Mouse (Mus musculus): Measurements from ENCODE around the gene Hydin. TPM values are rescaled to one million over a fixed set of nuclear protein-coding genes. Genes with fewer than 3 reads are reported as not detected.
"Not testable (repeated sequence)": the region's sequence is repeated elsewhere in the genome, so short reads cannot be mapped to it uniquely, and the experiment has no call there.

Gene Hydin
- total RNA-seq (2021), result under 1 TPM; 0.30 to 0.58 TPM
- long read RNA-seq, experiment 1, result 0 reads
- long read RNA-seq, experiment 2, result 0 reads

- peak; percentile 82 to 85 for DNase-seq (ENCODE audit: low spot score in 2 of 2)
Measured at GRCm38 (mm10) chr8:110266741-110267140, at the start of gene Hydin. Gene Hydin, plus strand, starts transcription at chr8:110266977.

- no peak for DNase-seq (ENCODE audit: low spot score in 2 of 2)
Measured at GRCm38 (mm10) chr8:110217198-110217597, 49.6 kb upstream of the Hydin start.

DNA sequence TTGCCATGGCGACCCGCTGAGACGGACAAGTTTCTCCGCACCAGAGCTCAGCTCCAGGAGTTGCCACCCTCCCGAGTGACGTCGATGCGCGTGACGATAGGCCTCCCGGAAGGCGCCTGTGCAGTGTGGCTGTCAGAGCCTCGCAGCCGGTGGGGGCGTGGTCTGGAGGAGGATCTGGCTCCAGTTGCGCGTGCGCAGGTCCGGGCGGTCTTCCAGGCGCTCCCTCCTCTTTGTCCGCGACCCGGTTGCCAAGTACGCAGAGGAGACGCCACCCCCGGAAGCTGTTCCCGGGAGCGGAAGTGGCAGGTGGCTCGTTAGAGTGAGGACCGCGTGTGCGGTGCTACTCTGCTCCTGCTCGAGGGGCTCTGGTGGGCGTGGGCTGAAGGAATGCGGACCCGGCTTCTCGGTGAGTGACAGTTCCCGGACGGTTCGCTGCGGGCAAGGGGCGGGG, 49.1 kb upstream of the Hydin start:
- peak; percentile 100 for DNase-seq (ENCODE audit: low spot score in 2 of 2)

DNA sequence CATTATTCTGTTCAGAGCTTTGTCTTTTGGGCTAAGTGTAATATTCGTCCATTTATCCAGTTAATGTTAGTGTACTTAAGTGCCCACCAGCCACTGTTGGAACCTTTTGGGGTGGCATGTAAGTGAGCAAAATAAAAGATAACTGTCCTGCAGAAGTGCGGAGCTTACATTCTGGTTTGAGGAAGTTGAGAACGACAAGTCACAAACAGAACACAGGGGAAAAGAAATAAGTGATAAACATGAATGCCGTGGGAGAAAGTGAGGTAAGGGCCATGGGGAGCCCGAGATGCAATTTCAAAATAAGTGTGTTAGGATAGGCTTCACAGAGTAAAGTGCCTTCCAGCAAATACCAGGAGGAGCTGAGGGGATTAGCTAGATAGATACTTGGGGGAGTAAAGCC, 48.3 kb upstream of the Hydin start:
- DNase-seq (ENCODE audit: low spot score in 2 of 2), result no peak

DNA sequence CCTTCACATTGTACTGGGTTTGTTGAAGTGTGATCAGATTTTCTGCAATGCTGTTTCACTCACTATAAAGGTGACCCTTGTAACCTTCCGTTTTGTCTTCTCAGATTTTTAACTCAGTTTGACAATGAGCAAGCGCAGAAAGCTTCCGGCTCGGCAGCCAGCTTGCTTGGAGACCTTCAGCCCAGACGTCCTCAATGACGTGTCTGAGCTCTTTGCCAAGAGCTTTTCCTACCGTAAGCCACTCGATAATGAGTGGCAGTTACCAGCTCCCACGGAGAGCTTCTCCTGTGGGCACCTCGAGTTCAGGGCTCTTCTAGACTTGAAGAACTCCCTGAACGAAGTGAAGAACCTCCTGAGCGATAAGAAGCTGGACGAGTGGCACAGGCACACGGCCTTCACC, 45.8 kb upstream of the Hydin start:
- no peak for DNase-seq (ENCODE audit: low spot score in 2 of 2)

GRCm38 (mm10) chr8:110230803-110231202, 36.0 kb upstream of the Hydin start:
- DNase-seq (ENCODE audit: low spot score in 2 of 2), result no peak

DNA sequence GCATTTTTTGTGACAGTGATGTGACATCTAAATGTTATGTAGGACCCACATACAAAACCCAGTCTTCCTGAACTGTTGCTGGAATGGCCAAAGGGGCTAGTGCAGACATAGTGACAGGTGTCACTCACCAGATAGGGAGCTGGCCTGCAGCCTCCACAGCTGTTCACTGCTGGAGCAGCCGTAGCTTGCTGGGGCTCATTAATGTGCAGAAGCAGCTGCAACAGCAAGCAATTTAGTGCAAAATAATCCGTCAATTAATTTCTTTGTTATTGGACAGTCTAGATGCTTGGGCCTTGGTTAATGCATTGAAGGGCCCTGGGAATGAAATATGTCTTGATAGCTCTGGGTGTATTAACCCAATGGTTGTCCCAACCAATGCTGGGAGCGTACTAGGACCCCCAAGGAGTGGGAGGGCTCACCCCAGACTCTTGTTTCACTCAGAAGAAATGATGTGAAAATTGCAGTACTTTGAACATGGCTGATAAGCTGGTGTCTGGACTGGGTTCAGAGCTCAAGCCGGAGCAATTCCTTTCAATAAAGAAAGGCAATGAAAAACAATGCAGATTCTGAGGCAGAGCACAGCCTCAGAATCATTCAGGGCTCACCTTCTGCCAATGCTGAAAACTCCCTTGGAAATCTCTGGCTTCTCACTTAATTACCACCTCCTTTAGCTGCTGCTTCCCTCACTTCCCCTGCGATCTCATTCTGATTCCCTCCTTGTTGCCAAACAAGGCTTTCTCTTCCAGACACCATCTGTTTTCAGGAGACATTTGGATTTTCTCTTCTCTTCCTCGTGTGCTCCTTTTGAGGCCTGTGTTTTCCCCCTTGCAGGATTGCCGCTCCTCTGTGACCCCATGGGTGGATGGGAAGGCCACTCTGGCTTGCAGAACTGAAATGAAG, 24.2 kb upstream of the Hydin start:
- DNase-seq (ENCODE audit: low spot score in 2 of 2), result no peak

GRCm38 (mm10) chr8:110244566-110244965, 22.2 kb upstream of the Hydin start:
- DNase-seq (ENCODE audit: low spot score in 2 of 2), result no peak

DNA sequence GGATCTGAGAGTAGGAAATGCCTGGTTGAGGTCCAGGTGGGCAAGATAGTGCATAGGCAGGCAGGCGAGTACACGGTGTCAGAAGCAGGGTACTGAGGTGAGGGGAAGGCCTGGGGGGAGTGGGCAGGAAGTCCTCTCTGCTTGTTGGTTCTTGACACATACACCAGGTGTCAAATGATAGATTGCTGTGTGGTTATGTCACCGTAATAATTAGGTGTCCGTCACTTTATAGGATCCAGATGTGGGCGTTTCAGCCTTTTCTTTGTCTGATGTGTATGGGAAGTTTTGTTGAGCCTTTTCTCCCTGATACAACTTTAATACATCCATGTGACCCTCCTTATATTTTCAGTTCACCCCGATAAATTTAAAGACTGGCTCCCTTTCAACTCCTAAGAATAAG, 19.5 kb upstream of the Hydin start:
- no peak for DNase-seq (ENCODE audit: low spot score in 2 of 2)

- no peak for DNase-seq (ENCODE audit: low spot score in 2 of 2)
Measured at GRCm38 (mm10) chr8:110253986-110254385, 12.8 kb upstream of the Hydin start.

DNA sequence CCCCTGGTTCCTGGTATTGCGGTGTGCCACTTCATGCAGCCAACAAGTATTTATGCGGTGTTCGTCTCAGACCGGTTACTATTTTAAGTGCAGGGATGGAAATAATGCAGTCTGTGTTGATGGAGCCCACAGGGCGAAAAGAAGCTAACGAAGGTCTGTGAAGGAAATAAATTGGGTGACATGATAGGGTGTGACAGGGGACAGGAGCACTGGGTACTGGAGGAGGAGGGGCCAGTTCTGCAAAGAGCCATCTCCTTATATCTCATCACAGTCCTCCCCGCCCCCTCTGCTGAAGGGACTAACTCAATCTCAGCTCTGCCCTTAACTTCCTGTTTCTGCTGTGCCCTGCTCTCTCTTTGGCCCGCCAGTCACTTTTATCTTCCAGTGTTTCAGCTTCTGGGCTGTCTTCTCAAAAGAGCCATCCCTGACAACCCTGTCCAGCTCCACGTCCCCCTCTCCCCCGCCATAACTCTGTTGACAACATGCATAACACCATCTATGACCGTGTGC, 926 bp upstream of the Hydin start:
- no peak for DNase-seq (ENCODE audit: low spot score in 2 of 2)

DNA sequence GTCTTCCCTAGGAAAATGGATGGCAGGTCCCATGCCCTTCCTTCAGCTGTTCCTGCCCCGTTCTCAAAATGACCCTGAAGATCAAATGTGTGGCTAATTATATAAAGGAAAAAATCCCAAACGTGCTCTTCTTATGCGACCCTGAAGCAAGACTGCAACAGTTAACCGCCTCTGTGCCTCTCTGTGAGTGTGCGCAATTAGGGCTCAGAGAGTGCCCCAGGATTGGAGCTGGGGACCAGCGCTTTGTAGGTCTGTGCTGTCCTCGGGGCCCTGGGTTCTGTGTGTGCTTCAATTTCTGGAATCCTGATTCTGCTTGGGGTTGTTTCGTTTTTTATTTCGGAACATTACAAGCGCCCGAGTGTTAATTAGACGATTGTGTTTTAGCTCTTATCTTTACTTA, 491 bp downstream of the Hydin start:
- DNase-seq (ENCODE audit: low spot score in 2 of 2), result no peak

DNA sequence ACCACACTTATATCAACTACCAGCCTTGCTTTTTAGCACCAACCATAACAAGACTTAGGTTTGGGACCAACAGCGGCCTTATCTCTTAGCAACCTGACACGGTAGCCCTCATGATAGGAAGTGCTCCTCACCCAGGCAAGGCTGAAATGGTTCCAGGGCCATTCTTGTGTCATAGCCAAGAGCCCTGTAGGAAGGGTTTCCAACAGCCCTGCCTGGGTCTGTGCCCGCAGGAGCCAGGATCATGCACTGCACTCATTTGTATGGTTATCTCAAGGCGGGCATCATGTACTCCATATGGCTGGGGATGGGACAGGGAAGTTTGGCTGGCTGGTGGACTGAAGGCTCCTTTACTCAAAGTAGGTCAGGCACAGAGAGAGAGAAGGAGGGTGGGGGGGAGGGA, 3.9 kb downstream of the Hydin start:
- no peak for DNase-seq (ENCODE audit: low spot score in 2 of 2)

DNA sequence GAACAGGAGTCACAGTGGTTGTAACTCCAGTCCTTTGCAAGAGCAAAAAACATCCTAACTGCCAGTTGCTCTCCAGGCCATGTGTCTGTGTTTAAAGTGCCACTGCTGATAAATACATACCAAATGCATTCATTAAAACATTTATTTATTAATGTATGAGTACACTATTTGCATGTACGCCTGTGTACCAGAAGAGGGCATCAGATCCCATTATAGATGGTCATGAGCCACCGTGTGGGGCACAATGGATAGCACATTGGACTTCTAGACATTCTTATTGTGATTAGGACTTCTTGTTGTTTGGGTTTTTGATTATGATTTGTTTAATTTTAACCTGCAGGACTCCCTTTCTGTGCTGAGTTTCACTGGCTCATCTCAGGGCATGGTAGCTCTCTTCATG, 6.6 kb downstream of the Hydin start:
- no peak for DNase-seq (ENCODE audit: low spot score in 2 of 2)

DNA sequence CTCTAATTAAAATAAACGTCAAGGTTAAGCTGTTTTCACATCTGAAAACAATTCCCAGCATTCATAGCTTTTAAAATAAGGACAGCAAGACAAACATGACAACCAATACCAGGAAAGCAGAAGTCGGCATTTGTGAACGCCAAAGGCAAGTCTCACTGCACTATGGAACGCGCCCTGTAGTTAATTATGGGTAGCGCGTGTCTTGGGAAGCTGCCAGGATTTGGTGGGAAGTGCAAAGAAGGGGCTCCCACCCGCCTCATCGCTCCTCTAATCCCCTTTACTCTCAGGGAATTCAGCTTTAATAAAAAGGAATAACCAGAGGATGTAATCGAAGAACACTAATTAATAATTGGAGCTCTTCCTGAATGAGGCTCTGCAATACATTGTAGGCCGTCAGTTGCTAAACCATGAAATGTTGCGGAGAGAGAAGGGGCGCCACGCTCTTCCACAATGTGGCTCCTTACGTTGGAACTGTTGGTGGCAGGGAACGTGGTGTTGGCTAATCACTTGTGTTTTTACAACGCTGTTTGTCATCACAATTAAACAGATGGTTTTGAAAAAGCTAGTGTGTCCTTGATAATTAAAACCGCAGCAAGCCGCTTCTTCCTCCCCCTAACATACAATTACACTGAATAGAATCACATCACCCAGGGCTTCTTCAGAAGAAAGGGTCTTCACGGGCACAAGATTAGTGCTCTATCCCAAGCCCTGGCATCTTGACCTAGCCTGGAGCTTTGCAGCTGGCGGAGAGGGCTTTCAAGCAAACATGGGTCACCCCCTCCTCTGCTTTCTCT, 8.9 kb downstream of the Hydin start:
- DNase-seq (ENCODE audit: low spot score in 2 of 2), result no peak

DNA sequence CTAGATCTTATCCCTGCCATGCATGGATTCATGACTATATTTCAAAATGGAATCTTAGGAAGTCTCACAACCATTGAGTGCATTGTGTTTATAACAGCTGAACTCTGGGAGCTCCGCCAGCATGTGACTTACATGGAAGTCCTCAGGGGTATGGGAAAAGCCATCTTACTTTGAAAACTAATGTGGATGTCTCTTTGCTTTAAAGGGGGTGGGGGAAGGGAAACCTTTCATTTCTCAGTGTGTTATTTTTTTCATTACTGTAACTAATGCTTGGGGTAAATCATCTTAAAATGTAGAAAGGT, 9.4 kb downstream of the Hydin start:
- no peak for DNase-seq (ENCODE audit: low spot score in 2 of 2)

- DNase-seq (ENCODE audit: low spot score in 2 of 2), result no peak
Measured at GRCm38 (mm10) chr8:110312715-110313114, 45.9 kb downstream of the Hydin start.

GRCm38 (mm10) chr8:110315826-110316225, 49.0 kb downstream of the Hydin start:
- DNase-seq (ENCODE audit: low spot score in 2 of 2), result no peak

GRCm38 (mm10) chr8:110319586-110319985, 52.8 kb downstream of the Hydin start:
- DNase-seq (ENCODE audit: low spot score in 2 of 2), result no peak

GRCm38 (mm10) chr8:110321446-110321845, 54.7 kb downstream of the Hydin start:
- no peak for DNase-seq (ENCODE audit: low spot score in 2 of 2)

DNA sequence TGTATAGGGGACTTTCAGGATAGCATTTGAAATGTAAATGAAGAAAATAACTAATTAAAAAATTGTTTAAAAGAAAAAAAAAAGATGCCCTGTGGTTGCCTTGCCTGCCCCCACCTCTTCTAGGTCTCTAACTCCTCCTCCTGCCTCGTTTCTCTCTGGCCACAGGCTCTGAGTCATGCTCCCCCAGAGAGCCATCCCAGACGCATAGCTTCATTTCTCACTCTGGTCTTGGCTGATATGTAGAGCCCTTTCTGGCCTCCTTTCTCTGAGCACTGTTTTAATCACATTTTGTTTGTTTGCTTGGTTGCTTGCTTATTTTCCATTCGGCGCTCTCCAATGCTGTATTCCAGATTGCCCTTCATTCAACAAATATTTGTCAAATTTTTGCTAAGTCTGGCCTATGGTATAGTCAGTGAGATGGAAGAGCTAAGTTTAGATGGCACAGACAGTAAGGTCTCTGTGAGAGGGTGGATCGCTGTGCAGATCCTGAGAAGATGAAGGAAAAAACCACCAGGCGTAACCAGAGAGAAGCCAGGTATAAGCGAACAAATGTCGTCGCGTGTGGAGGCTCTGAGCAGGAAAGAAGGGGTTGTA, 57.3 kb downstream of the Hydin start:
- DNase-seq (ENCODE audit: low spot score in 2 of 2), result no peak

- DNase-seq (ENCODE audit: low spot score in 2 of 2), result not testable (repeated sequence)
Measured at GRCm38 (mm10) chr8:110327120-110327519, 60.3 kb downstream of the Hydin start.

Data from left cerebral cortex, adult 18-20 months (tissue).